Mouse (Mus musculus) CH12.LX (cell line): ENCODE measurements around the gene Gria3.

ENCODE experiments used
- CTCF ChIP-seq, 2 experiments: IDR thresholded peaks in 1 of 2; conservative IDR thresholded peaks in 1 of 2; 2 replicates each; pipeline ENCODE4 v1.5.1; 2011 to 2012; ENCODE audit warnings: low read depth in 2 of 2, low read length in 2 of 2, improper control_type of control experiment in 1 of 2, inconsistent platforms in 1 of 2, mild to moderate bottlenecking in 1 of 2, moderate library complexity in 1 of 2
- E2F4 ChIP-seq: IDR thresholded peaks from 2 replicates; pipeline ENCODE4 v1.6.1; 2011; ENCODE audit warnings: low read depth, low read length, improper control_type of control experiment; ENCODE audit not compliant: insufficient replicate concordance
- ELF1 ChIP-seq: IDR thresholded peaks from 2 replicates; pipeline ENCODE4 v1.6.1; 2014; ENCODE audit warnings: low read depth, mild to moderate bottlenecking, inconsistent platforms, low read length, improper control_type of control experiment
- EP300 ChIP-seq: IDR thresholded peaks from 2 replicates; pipeline ENCODE4 v1.6.1; 2011; ENCODE audit warnings: low read length, improper control_type of control experiment
- HCFC1 ChIP-seq: IDR thresholded peaks from 2 replicates; pipeline ENCODE4 v1.6.1; 2012; ENCODE audit warnings: low read depth, mild to moderate bottlenecking, inconsistent platforms, low read length, improper control_type of control experiment
- KAT2A ChIP-seq: IDR thresholded peaks from 2 replicates; pipeline ENCODE4 v1.6.1; 2012; ENCODE audit warnings: low read length, improper control_type of control experiment, inconsistent platforms; ENCODE audit not compliant: insufficient replicate concordance
- MAFK ChIP-seq: IDR thresholded peaks from 2 replicates; pipeline ENCODE4 v1.6.1; 2011; ENCODE audit warnings: low read length, improper control_type of control experiment; ENCODE audit not compliant: insufficient replicate concordance
- MAZ ChIP-seq: IDR thresholded peaks from 2 replicates; pipeline ENCODE4 v1.6.1; 2012; ENCODE audit warnings: low read depth, mild to moderate bottlenecking, inconsistent platforms, low read length, improper control_type of control experiment, moderate library complexity
- POLR2A ChIP-seq: IDR thresholded peaks from 2 replicates; pipeline ENCODE4 v1.6.1; 2011; ENCODE audit warnings: low read depth, mild to moderate bottlenecking, improper control_type of control experiment, low read length
- SIN3A ChIP-seq: IDR thresholded peaks from 2 replicates; pipeline ENCODE4 v1.6.1; 2012; ENCODE audit warnings: low read length, improper control_type of control experiment, inconsistent platforms
- SMC3 ChIP-seq: IDR thresholded peaks from 2 replicates; pipeline ENCODE4 v1.6.1; 2011; ENCODE audit warnings: low read depth, low read length, improper control_type of control experiment
- TCF12 ChIP-seq: IDR thresholded peaks from 2 replicates; pipeline ENCODE4 v1.6.1; 2014; ENCODE audit warnings: low read depth, mild to moderate bottlenecking, inconsistent platforms, low read length, improper control_type of control experiment
- ZC3H11A ChIP-seq: IDR thresholded peaks from 2 replicates; pipeline ENCODE4 v1.6.1; 2012; ENCODE audit warnings: low read depth, mild to moderate bottlenecking, inconsistent platforms, low read length, improper control_type of control experiment
- ZMIZ1 ChIP-seq: IDR thresholded peaks from 2 replicates; pipeline ENCODE4 v1.6.1; 2012; ENCODE audit warnings: low read depth, mild to moderate bottlenecking, inconsistent platforms, low read length, improper control_type of control experiment

- TF ChIP-seq CTCF (conservative IDR thresholded peaks at IDR 0.05 in 1 of 2, IDR thresholded peaks at IDR 0.05 in 1 of 2; ENCODE audit: low read depth in 2 of 2, low read length in 2 of 2), result no peak
- no peak for TF ChIP-seq TCF12
- TF ChIP-seq SMC3, result no peak
- no peak for TF ChIP-seq ELF1
- TF ChIP-seq HCFC1, result no peak
- no peak for TF ChIP-seq SIN3A
- no peak for TF ChIP-seq KAT2A
- TF ChIP-seq ZC3H11A, result no peak
- no peak for TF ChIP-seq MAFK
- TF ChIP-seq E2F4, result no peak
- no peak for TF ChIP-seq MAZ
- TF ChIP-seq EP300, result no peak
- TF ChIP-seq ZMIZ1, result no peak
- TF ChIP-seq POLR2A, result no peak
Measured at GRCm38 (mm10) chrX:41401590-41402240, 1.1 kb downstream of the Gria3 start.
